Comparison of ENCODE assay signal across 8 mouse cellular contexts in genomic region chr5:143527486-143528307, GRCm38 (mm10). TPM values are rescaled to one million over a fixed set of nuclear protein-coding genes. Genes with fewer than 3 reads are reported as not detected.
DNase-seq lines count a peak whose midpoint lies in the region; ATAC-seq and TF ChIP-seq lines count a peak whose summit lies in the region.

TSS of gene Rac1 (minus strand) at chr5:143528036.

- TF ChIP-seq CTCF in Patski (IDR thresholded peaks at IDR 0.05), result no peak

- no peaks in the 10 kb centered on the region for H3K9me3 ChIP-seq in hindbrain, embryonic 14.5 days (ENCODE audit: control insufficient read depth, low read length)

- WGBS in hindbrain, embryonic 14.5 days, result under 1% methylated on average over 75 of the region's 105 CpGs

- peaks cover 27% of the 10 kb centered on the region for H3K4me1 ChIP-seq in hindbrain, embryonic 14.5 days (replicated peaks; ENCODE audit: control insufficient read depth, insufficient read depth, low read length)

- peak within 1 kb of the TSS; percentile 98 for H3K9ac ChIP-seq in hindbrain, embryonic 14.5 days

- peak within 1 kb of the TSS; percentile 95 for H3K4me3 ChIP-seq in hindbrain, embryonic 14.5 days (replicated peaks; ENCODE audit: low read length)

- CTCF ChIA-PET in Patski (lab: Charles Lee), result interaction anchor here (0.7 to 1.0 kb wide), 2 partner anchors 13 to 18 kb away, joined by 3 read pairs; no protein-coding TSS in a partner anchor

- H3K27ac ChIP-seq in hindbrain, embryonic 14.5 days, result peak within 1 kb of the TSS; percentile 93

- H3K4me2 ChIP-seq in hindbrain, embryonic 14.5 days (replicated peaks), result peak within 1 kb of the TSS; percentile 85

- no peaks in the 10 kb centered on the region for H3K36me3 ChIP-seq in hindbrain, embryonic 14.5 days (replicated peaks; ENCODE audit: control insufficient read depth, insufficient read depth)

- POLR2A ChIA-PET in Patski (lab: Charles Lee), result interaction anchor here (0.7 to 1.5 kb wide), 4 partner anchors 20 to 64 kb away, joined by 3 to 4 read pairs (median 3); no protein-coding TSS in a partner anchor

- in situ Hi-C loops in Patski (cut with MboI; ENCODE audit: low pct_unique_long_range_greater_than_20kb), result no loop called here

- DNase-seq in Patski (ENCODE audit: low read depth, low spot score), result peak; percentile 60
- peak; percentile 99 for DNase-seq in cerebellum, postnatal 14 days
- DNase-seq in frontal cortex, postnatal 25 days (ENCODE audit: low spot score in 2 of 2), result peak; percentile 93 to 94
- DNase-seq in hindbrain, embryonic 14.5 days (ENCODE audit: low spot score), result peak; percentile 98
- peak; percentile 96 for DNase-seq in layer of hippocampus, postnatal 36 days
- DNase-seq in lung, postnatal 36 days, result peak; percentile 96
- peak; percentile 98 for DNase-seq in retina, postnatal 1 day
- DNase-seq in urinary bladder, adult 18-20 months (ENCODE audit: low spot score in 2 of 2), result peak; percentile 93 to 94

- peak; percentile 86 for ATAC-seq in Patski
- ATAC-seq in hindbrain, embryonic 14.5 days (ENCODE audit: low FRiP score), result peak; percentile 96

- no peaks in the 10 kb centered on the region for H3K27me3 ChIP-seq in Patski
- no peaks in the 10 kb centered on the region for H3K27me3 ChIP-seq in hindbrain, embryonic 14.5 days (ENCODE audit: control insufficient read depth, insufficient read depth, low read length)

RNA-seq across cellular contexts. Expression of gene Rac1, which starts in this region (rescaled TPM):
- 464 TPM for polyA plus RNA-seq in Patski (2021)
- 473 and 504 TPM in 2 replicates for polyA plus RNA-seq in hindbrain, embryonic 14.5 days (2014; fragmentation: Nextera tagmentation; extraction: Ambion mirVana)
- total RNA-seq in layer of hippocampus, postnatal 36 days (2021), result 100 to 1,000 TPM; 408 to 440 TPM

Comparison
In these comparisons a context has a peak if more than half of its experiments do, and no peak if none do; other contexts are left out.
1. Peak in every context shown above with its lines: DNase-seq, ATAC-seq, H3K4me3 ChIP-seq and H3K27ac ChIP-seq.